Mouse (Mus musculus) kidney, embryonic 16.5 days (tissue): ENCODE data around the gene Cort. TPM values are rescaled to one million over a fixed set of nuclear protein-coding genes. Genes with fewer than 3 reads are reported as not detected.
A peak's percentile ranks its signal among the peaks of the same experiment; 100 is the strongest.
"Not testable (repeated sequence)": the region's sequence is repeated elsewhere in the genome, so short reads cannot be mapped to it uniquely, and the experiment has no call there.

Experiments
- ATAC-seq: fragments of 200-750 bp; cut with Nextera tagmentation; 2 replicates; pipeline ENCODE4 v1.8.0; 2017; ENCODE audit warnings: moderate TSS enrichment; ENCODE audit not compliant: low FRiP score, low TSS enrichment
- H3K27ac ChIP-seq: fragments of 300-500 bp; sonication (generic); 2 replicates; pipeline ENCODE4 v1.5.1; 2014; ENCODE audit warnings: low read length
- H3K27me3 ChIP-seq: fragments of 300-500 bp; sonication (generic); 2 replicates; pipeline ENCODE4 v1.6.1; 2014; ENCODE audit warnings: low read length, control low read depth, mixed read lengths; ENCODE audit not compliant: insufficient read depth
- H3K36me3 ChIP-seq: fragments of 300-500 bp; sonication (generic); 2 replicates; pipeline ENCODE4 v1.6.1; 2014; ENCODE audit warnings: low read length, control low read depth, mixed read lengths; ENCODE audit not compliant: insufficient read depth
- H3K4me1 ChIP-seq: fragments of 300-500 bp; sonication (generic); 2 replicates; pipeline ENCODE4 v1.6.1; 2014; ENCODE audit warnings: low read length, control low read depth, mixed read lengths; ENCODE audit not compliant: insufficient read depth
- H3K4me2 ChIP-seq: fragments of 300-500 bp; sonication (generic); replicated peaks from 2 replicates; pipeline ENCODE4 v1.6.1; 2014; ENCODE audit warnings: low read depth, low read length
- H3K4me3 ChIP-seq: fragments of 300-500 bp; sonication (generic); 2 replicates; pipeline ENCODE4 v1.5.1; 2014; ENCODE audit warnings: mild to moderate bottlenecking, low read length
- H3K9ac ChIP-seq: fragments of 300-500 bp; sonication (generic); replicated peaks from 2 replicates; pipeline ENCODE4 v1.6.1; 2014; ENCODE audit warnings: low read length
- H3K9me3 ChIP-seq: fragments of 300-500 bp; sonication (generic); 2 replicates; pipeline ENCODE4 v1.6.1; 2016; ENCODE audit warnings: low read length, control low read depth
- WGBS: fragments of 180-500 bp; shearing (Covaris S2); extraction: QIAGEN DNeasy Blood & Tissue Kit; methylation state at CpG from one replicate; pipeline ENCODE4 v1.1.7; 2014; 5-methylcytosine and 5-hydroxymethylcytosine counted together
- polyA plus RNA-seq: library from polyadenylated mRNA; unstranded; fragments of >200 nt; fragmentation: Nextera tagmentation; extraction: Ambion mirVana; gene quantifications from 2 replicates; pipeline ENCODE4 v1.2.1, GENCODE M21; 2015

The Cort gene
- polyA plus RNA-seq, result 0.27 and 0.41 TPM in 2 replicates

GRCm38 (mm10) chr4:149126663-149127062, at the start of gene Cort:
Gene Cort (minus strand): TSS chr4:149126763.
- Histone ChIP-seq H3K27me3 (no peaks in the 10 kb centered on the region), H3K27ac (no peak within 1 kb of the TSS), H3K4me2 (no peak within 1 kb of the TSS), H3K9me3 (no peaks in the 10 kb centered on the region), H3K9ac (no peak within 1 kb of the TSS), H3K4me1 (peaks cover 7% of the 10 kb centered on the region; the same call in 1 of the 2 replicates), H3K4me3 (no peak within 1 kb of the TSS), H3K36me3 (peaks cover 8% of the 10 kb centered on the region; the same call in 1 of the 2 replicates)
- WGBS, result 78% methylated on average over 11 of the region's 11 CpGs
- ATAC-seq, result no peak

GRCm38 (mm10) chr4:149173661-149174060, 47.1 kb upstream of the Cort start:
- Histone ChIP-seq H3K9ac (no peak overlapping the region), H3K4me1 (no peaks in the 10 kb centered on the region; the same call in 1 of the 2 replicates), H3K27me3 (no peaks in the 10 kb centered on the region), H3K4me3 (no peak overlapping the region), H3K4me2 (no peak overlapping the region), H3K27ac (no peak overlapping the region), H3K36me3 (no peaks in the 10 kb centered on the region), H3K9me3 (no peaks in the 10 kb centered on the region)
- ATAC-seq, result no peak
- 86% methylated on average over 6 of the region's 6 CpGs for WGBS

- no peak for ATAC-seq
- H3K4me3 ChIP-seq, result no peak overlapping the region
- peak overlapping the region; percentile 55; the same call in 1 of the 2 replicates for H3K27ac ChIP-seq
- H3K9ac ChIP-seq, result no peak overlapping the region
- no peaks in the 10 kb centered on the region for H3K36me3 ChIP-seq
- H3K4me2 ChIP-seq, result no peak overlapping the region
- WGBS, result 52% methylated on average over 2 of the region's 2 CpGs
- no peaks in the 10 kb centered on the region for H3K27me3 ChIP-seq
- H3K9me3 ChIP-seq, result no peaks in the 10 kb centered on the region
- H3K4me1 ChIP-seq, result peaks cover 2% of the 10 kb centered on the region; the same call in 1 of the 2 replicates
These were observed 46.1 kb upstream of the Cort start for GRCm38 (mm10) chr4:149172666-149173065.

GRCm38 (mm10) chr4:149172083-149172482, 45.5 kb upstream of the Cort start:
- Histone ChIP-seq H3K36me3 (no peaks in the 10 kb centered on the region), H3K4me3 (no peak overlapping the region), H3K27me3 (no peaks in the 10 kb centered on the region), H3K9me3 (no peaks in the 10 kb centered on the region), H3K4me1 (peaks cover 4% of the 10 kb centered on the region; the same call in 1 of the 2 replicates), H3K9ac (no peak overlapping the region), H3K27ac (peak overlapping the region; percentile 55; the same call in 1 of the 2 replicates), H3K4me2 (no peak overlapping the region)
- no peak; the same call in 1 of the 2 replicates for ATAC-seq
- WGBS, result 86% methylated on average over 5 of the region's 5 CpGs

- ATAC-seq, result no peak
- Histone ChIP-seq H3K27ac (peak overlapping the region; percentile 46; the same call in 1 of the 2 replicates), H3K27me3 (no peaks in the 10 kb centered on the region)
These were observed 45.0 kb upstream of the Cort start for GRCm38 (mm10) chr4:149171581-149171981.

GRCm38 (mm10) chr4:149170394-149170931, 43.9 kb upstream of the Cort start:
- Histone ChIP-seq H3K27ac (no peak overlapping the region), H3K4me3 (no peak overlapping the region), H3K4me2 (no peak overlapping the region), H3K4me1 (peaks cover 10% of the 10 kb centered on the region), H3K36me3 (no peaks in the 10 kb centered on the region), H3K9ac (no peak overlapping the region), H3K9me3 (no peaks in the 10 kb centered on the region), H3K27me3 (no peaks in the 10 kb centered on the region)
- WGBS, result 66% methylated on average over 7 of the region's 7 CpGs
- ATAC-seq, result no peak

More at GRCm38 (mm10) chr4:149171581-149171981, 45.0 kb upstream of the Cort start:
- Histone ChIP-seq H3K4me1 (peaks cover 4% of the 10 kb centered on the region; the same call in 1 of the 2 replicates), H3K9ac (no peak overlapping the region), H3K4me3 (no peak overlapping the region), H3K9me3 (no peaks in the 10 kb centered on the region), H3K36me3 (no peaks in the 10 kb centered on the region), H3K4me2 (no peak overlapping the region)
- 62% methylated on average over 5 of the region's 5 CpGs for WGBS

GRCm38 (mm10) chr4:149169926-149170325, 43.4 kb upstream of the Cort start:
- WGBS, result 83% methylated on average over 7 of the region's 8 CpGs
- H3K9ac ChIP-seq, H3K4me2 ChIP-seq: not testable (repeated sequence)

GRCm38 (mm10) chr4:149168016-149168415, 41.5 kb upstream of the Cort start:
- Histone ChIP-seq H3K27me3 (no peaks in the 10 kb centered on the region), H3K36me3 (0 out of 2 replicates have a peak, but pooled peaks cover 6% of the 10 kb centered on the region), H3K9ac (no peak overlapping the region), H3K27ac (no peak overlapping the region), H3K4me1 (peaks cover 14% of the 10 kb centered on the region), H3K9me3 (no peaks in the 10 kb centered on the region), H3K4me3 (no peak overlapping the region), H3K4me2 (no peak overlapping the region)
- no peak for ATAC-seq
- 83% methylated on average over 2 of the region's 2 CpGs for WGBS

More at GRCm38 (mm10) chr4:149169926-149170325, 43.4 kb upstream of the Cort start:
- peaks cover 14% of the 10 kb centered on the region for H3K4me1 ChIP-seq
- ATAC-seq, H3K4me3 ChIP-seq, H3K36me3 ChIP-seq, H3K9me3 ChIP-seq, H3K27ac ChIP-seq, H3K27me3 ChIP-seq: not testable (repeated sequence)

- Histone ChIP-seq H3K27me3 (no peaks in the 10 kb centered on the region), H3K9me3 (no peaks in the 10 kb centered on the region), H3K4me1 (peaks cover 14% of the 10 kb centered on the region), H3K36me3 (peaks cover 9% of the 10 kb centered on the region; the same call in 1 of the 2 replicates), H3K27ac (peak overlapping the region; percentile 86), H3K4me2 (peak overlapping the region; percentile 94), H3K4me3 (peak overlapping the region; percentile 95), H3K9ac (peak overlapping the region; percentile 77)
- under 1% methylated on average over 27 of the region's 27 CpGs for WGBS
- ATAC-seq, result peak; percentile 52; the same call in 1 of the 2 replicates
These were observed 40.5 kb upstream of the Cort start for GRCm38 (mm10) chr4:149166957-149167611.
